Mouse (Mus musculus) MEL (cell line): ENCODE data around the gene Eif2b3.

Experiments used
- CHD1 ChIP-seq: IDR thresholded peaks from 2 replicates; pipeline ENCODE4 v1.6.1; 2012; ENCODE audit warnings: low read depth, mild to moderate bottlenecking, inconsistent platforms, low read length, improper control_type of control experiment
- CTCF ChIP-seq, 3 experiments: IDR thresholded peaks in 2 of 3; conservative IDR thresholded peaks in 1 of 3; 2 replicates each; pipeline ENCODE4 v1.5.1; 2011 to 2012; ENCODE audit warnings: low read length in 3 of 3, low read depth in 2 of 3, mild to moderate bottlenecking in 2 of 3, improper control_type of control experiment in 1 of 3, inconsistent platforms in 1 of 3, mixed read lengths in 1 of 3, moderate library complexity in 1 of 3; ENCODE audit not compliant: control insufficient read depth in 1 of 3, insufficient read depth in 1 of 3, poor library complexity in 1 of 3, severe bottlenecking in 1 of 3
- EP300 ChIP-seq, 2 experiments: IDR thresholded peaks; 2 replicates each; pipeline ENCODE4 v1.6.1; 2011; ENCODE audit warnings: improper control_type of control experiment in 2 of 2, low read length in 2 of 2, low read depth in 1 of 2, mild to moderate bottlenecking in 1 of 2
- GATA1 ChIP-seq: IDR thresholded peaks from 2 replicates; pipeline ENCODE4 v1.6.1; 2011; ENCODE audit warnings: low read depth, low read length, improper control_type of control experiment
- JUND ChIP-seq: IDR thresholded peaks from 2 replicates; pipeline ENCODE4 v1.6.1; 2011; ENCODE audit warnings: low read depth, mild to moderate bottlenecking, improper control_type of control experiment, low read length
- MAX ChIP-seq: IDR thresholded peaks from 2 replicates; pipeline ENCODE4 v1.6.1; 2011; ENCODE audit warnings: low read length, improper control_type of control experiment
- MAZ ChIP-seq: IDR thresholded peaks from 2 replicates; pipeline ENCODE4 v1.6.1; 2012; ENCODE audit warnings: low read depth, mild to moderate bottlenecking, inconsistent platforms, low read length, improper control_type of control experiment
- POLR2A ChIP-seq, 2 experiments: IDR thresholded peaks; 2 replicates each; pipeline ENCODE4 v1.6.1; 2011 to 2012; ENCODE audit warnings: low read length in 2 of 2, mild to moderate bottlenecking in 2 of 2, control low read depth in 1 of 2, improper control_type of control experiment in 1 of 2, low read depth in 1 of 2, moderate library complexity in 1 of 2; ENCODE audit not compliant: control insufficient read depth in 1 of 2, insufficient read depth in 1 of 2, poor library complexity in 1 of 2
- TAL1 ChIP-seq: IDR thresholded peaks from 2 replicates; pipeline ENCODE4 v1.6.1; 2012; ENCODE audit warnings: mild to moderate bottlenecking, inconsistent platforms, low read length, moderate library complexity, mixed read lengths
- TBP ChIP-seq: IDR thresholded peaks from 2 replicates; pipeline ENCODE4 v1.8.0; 2011; ENCODE audit warnings: low read depth, low read length, improper control_type of control experiment
- TCF12 ChIP-seq: IDR thresholded peaks from 2 replicates; pipeline ENCODE4 v1.6.1; 2014; ENCODE audit warnings: low read depth, mild to moderate bottlenecking, inconsistent platforms, low read length, improper control_type of control experiment, moderate library complexity
- ZNF384 ChIP-seq: IDR thresholded peaks from 2 replicates; pipeline ENCODE4 v1.6.1; 2012; ENCODE audit warnings: low read depth, mild to moderate bottlenecking, inconsistent platforms, low read length, improper control_type of control experiment

- TF ChIP-seq JUND (no peak), CTCF (IDR thresholded peaks at IDR 0.05 in 2 of 3, conservative IDR thresholded peaks at IDR 0.05 in 1 of 3; ENCODE audit: control insufficient read depth in 1 of 3, insufficient read depth in 1 of 3, low read depth in 2 of 3, low read length in 3 of 3, poor library complexity in 1 of 3, severe bottlenecking in 1 of 3) (no peak), GATA1 (no peak), MAZ (no peak), POLR2A (IDR thresholded peaks at IDR 0.05; ENCODE audit: control insufficient read depth in 1 of 2, insufficient read depth in 1 of 2, low read depth in 1 of 2, low read length in 2 of 2, poor library complexity in 1 of 2) (no peak), CHD1 (no peak), EP300 (IDR thresholded peaks at IDR 0.05; ENCODE audit: low read depth in 1 of 2, low read length in 2 of 2) (no peak), TAL1 (no peak), TBP (no peak), MAX (no peak), TCF12 (no peak), ZNF384 (no peak)
These were observed 98.7 kb downstream of the Eif2b3 start for GRCm38 (mm10) chr4:117117931-117118330.
